Comparison of ENCODE assay signal across 19 mouse cellular contexts in genomic region chr8:72664757-72665156, GRCm38 (mm10). TPM values are rescaled to one million over a fixed set of nuclear protein-coding genes. Genes with fewer than 3 reads are reported as not detected.
DNase-seq lines count a peak whose midpoint lies in the region; ATAC-seq and TF ChIP-seq lines count a peak whose summit lies in the region.
"Had no signal": no experiment of that assay in that cellular context is flagged by ENCODE, and none has a peak within 500 bp of the region (broad histone marks: within the 10 kb centered on the region; RNA-seq: fewer than 3 reads in every experiment).

No protein-coding gene starts in this region.

- no peak overlapping the region for H3K9ac ChIP-seq in liver, embryonic 15.5 days
- H3K9ac ChIP-seq: forebrain, embryonic 15.5 days; limb, embryonic 13.5 days; midbrain, embryonic 15.5 days had no signal

- peak overlapping the region; percentile 65; the same call in 1 of the 2 replicates for H3K27ac ChIP-seq in thymus, adult 2 months (ENCODE audit: control insufficient read depth, insufficient read depth, low read length)
- H3K27ac ChIP-seq in liver, embryonic 15.5 days (replicated peaks): no peak overlapping the region
- H3K27ac ChIP-seq: forebrain, embryonic 15.5 days; limb, embryonic 13.5 days; midbrain, embryonic 15.5 days had no signal

- no peak for DNase-seq in thymus, adult 2 months
- DNase-seq in thymus, postnatal 25 days: no peak
- DNase-seq in c-Kit-positive CD71-positive TER-119-negative erythroid progenitor cells, embryonic 14.5 days (ENCODE audit: low read depth): peak; percentile 29
- DNase-seq in yolk sac, embryonic 10.5 days (ENCODE audit: low spot score): peak; percentile 13
- no peak for DNase-seq in heart, postnatal 4 days
- DNase-seq in cerebellum, postnatal 36 days: no peak
- DNase-seq: cerebellum, adult 11 months; cerebellum, postnatal 10 days; embryo, embryonic 11 days; gastrocnemius, postnatal 36 days; kidney, postnatal 25 days; right cerebral cortex, postnatal 25 days; thymus, postnatal 36 days had no signal

- no peak overlapping the region for H3K4me3 ChIP-seq in thymus, adult 2 months (ENCODE audit: control insufficient read depth, insufficient read depth, low read length)
- H3K4me3 ChIP-seq in liver, embryonic 15.5 days (replicated peaks): no peak overlapping the region
- H3K4me3 ChIP-seq: forebrain, embryonic 15.5 days; limb, embryonic 13.5 days; midbrain, embryonic 15.5 days; myocyte had no signal

- no peaks in the 10 kb centered on the region for H3K27me3 ChIP-seq in thymus, adult 2 months (ENCODE audit: control insufficient read depth, insufficient read depth, low read length)
- H3K27me3 ChIP-seq in liver, embryonic 15.5 days: no peaks in the 10 kb centered on the region
- H3K27me3 ChIP-seq: forebrain, embryonic 15.5 days; limb, embryonic 13.5 days; midbrain, embryonic 15.5 days had no signal

- peaks cover 34% of the 10 kb centered on the region for H3K4me1 ChIP-seq in thymus, adult 2 months (replicated peaks; ENCODE audit: control insufficient read depth, insufficient read depth, low read length)
- peaks cover 16% of the 10 kb centered on the region for H3K4me1 ChIP-seq in liver, embryonic 15.5 days (replicated peaks)
- H3K4me1 ChIP-seq: forebrain, embryonic 15.5 days; limb, embryonic 13.5 days; midbrain, embryonic 15.5 days had no signal

- peak; percentile 61 for ATAC-seq in liver, embryonic 15.5 days (ENCODE audit: insufficient read depth)
- ATAC-seq: forebrain, embryonic 15.5 days; midbrain, embryonic 15.5 days; Patski had no signal

- peak overlapping the region; percentile 19 for H3K4me2 ChIP-seq in liver, embryonic 15.5 days
- H3K4me2 ChIP-seq: forebrain, embryonic 15.5 days; limb, embryonic 13.5 days; midbrain, embryonic 15.5 days had no signal

- 35% methylated on average over 5 of the region's 5 CpGs for WGBS in thymus, adult 2 months
- WGBS in liver, embryonic 15.5 days (ENCODE audit: insufficient replicate concordance): 30% methylated on average over 5 of the region's 5 CpGs

- TF ChIP-seq POLR2A in thymus, adult 2 months (IDR thresholded peaks at IDR 0.05; ENCODE audit: control insufficient read depth, extremely low read depth, insufficient read depth, low read length, poor library complexity): no peak

- no peaks in the 10 kb centered on the region for H3K36me3 ChIP-seq in thymus, adult 2 months (ENCODE audit: control insufficient read depth, insufficient read depth, low read length)
- H3K36me3 ChIP-seq in liver, embryonic 15.5 days (replicated peaks): no peaks in the 10 kb centered on the region
- H3K36me3 ChIP-seq: forebrain, embryonic 15.5 days; limb, embryonic 13.5 days; midbrain, embryonic 15.5 days had no signal

- no peaks in the 10 kb centered on the region for H3K9me3 ChIP-seq in liver, embryonic 15.5 days (replicated peaks)
- H3K9me3 ChIP-seq: forebrain, embryonic 15.5 days; limb, embryonic 13.5 days; midbrain, embryonic 15.5 days had no signal

- TF ChIP-seq CTCF in thymus, adult 2 months (IDR thresholded peaks at IDR 0.05; ENCODE audit: borderline replicate concordance, control insufficient read depth, extremely low read depth, insufficient read depth, low read length, poor library complexity): no peak

RNA-seq across cellular contexts. Expression of gene Nwd1, which starts 18.2 kb away (rescaled TPM):
- polyA plus RNA-seq in thymus, adult 2 months (2012; rRNA removed): 25.2 and 30.3 TPM in 2 replicates
- polyA plus RNA-seq in liver, embryonic 15.5 days (2015; fragmentation: Nextera tagmentation; extraction: Ambion mirVana): 0.01 TPM in 1 of 2 replicates, not detected in the other
- 1 to 10 TPM; 2.1 to 2.4 TPM for total RNA-seq in heart, postnatal 4 days (2021)

RNA-seq across cellular contexts. Expression of gene Sin3b, which starts 58.3 kb away (rescaled TPM):
- 394 and 423 TPM in 2 replicates for polyA plus RNA-seq in thymus, adult 2 months (2012; rRNA removed)
- polyA plus RNA-seq in liver, embryonic 15.5 days (2015; fragmentation: Nextera tagmentation; extraction: Ambion mirVana): 63.7 and 67.2 TPM in 2 replicates
- total RNA-seq in heart, postnatal 4 days (2021): 100 to 1,000 TPM; 133 to 135 TPM

Comparison
In these comparisons a context has a peak if more than half of its experiments do, and no peak if none do; other contexts are left out.
1. DNase-seq: peak in c-Kit-positive CD71-positive TER-119-negative erythroid progenitor cells, embryonic 14.5 days (single experiment) and yolk sac, embryonic 10.5 days (single experiment); none in thymus, adult 2 months (single experiment), thymus, postnatal 25 days (single experiment), heart, postnatal 4 days (single experiment) and cerebellum, postnatal 36 days (0 of 2).
2. RNA of gene Nwd1, which starts 18.2 kb away (polyA plus RNA-seq): 25.2 to 30.3 TPM in thymus, adult 2 months; 0.01 TPM in liver, embryonic 15.5 days; every median in the first group is over 10 times any median in the second.